Mouse (Mus musculus) T-cell, adult 2 months (primary cell): ENCODE results near the gene Clpb.
"Not testable (repeated sequence)": the region's sequence is repeated elsewhere in the genome, so short reads cannot be mapped to it uniquely, and the experiment has no call there.

Experiments
- DNase-seq: peaks from one replicate; pipeline ENCODE4 v3.0.0; 2022; ENCODE audit warnings: low spot score

Clpb gene

DNA sequence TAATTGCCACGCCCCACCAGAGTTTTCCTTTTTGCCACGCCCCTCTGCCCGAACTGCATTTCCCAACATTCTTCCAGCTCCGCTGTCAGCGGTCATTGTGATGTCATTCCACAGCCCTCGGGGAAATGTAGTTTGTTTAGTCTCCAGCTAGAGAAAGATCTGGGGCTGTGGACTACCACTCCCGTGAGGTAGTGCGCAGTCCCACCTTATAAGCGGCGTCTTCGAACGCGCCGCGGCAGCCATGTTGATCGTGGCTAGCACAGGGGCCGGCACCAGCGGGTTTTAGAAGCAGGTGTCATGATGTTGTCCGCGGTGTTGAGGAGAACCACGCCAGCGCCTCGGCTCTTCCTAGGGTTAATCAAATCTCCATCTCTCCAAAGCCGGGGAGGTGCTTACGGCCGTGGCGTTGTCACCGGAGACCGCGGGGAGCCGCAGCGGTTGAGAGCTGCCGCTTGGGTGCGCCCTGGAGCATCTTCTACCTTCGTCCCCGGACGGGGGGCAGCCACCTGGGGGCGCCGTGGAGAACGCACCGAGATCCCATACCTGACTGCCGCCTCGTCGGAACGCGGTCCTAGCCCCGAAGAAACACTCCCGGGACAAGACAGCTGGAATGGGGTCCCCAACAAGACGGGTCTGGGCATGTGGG is at the start of gene Clpb:
TSS of gene Clpb (plus strand) at position 120 of the 646 bp plus-strand sequence.
- DNase-seq = peak; percentile 89

DNA sequence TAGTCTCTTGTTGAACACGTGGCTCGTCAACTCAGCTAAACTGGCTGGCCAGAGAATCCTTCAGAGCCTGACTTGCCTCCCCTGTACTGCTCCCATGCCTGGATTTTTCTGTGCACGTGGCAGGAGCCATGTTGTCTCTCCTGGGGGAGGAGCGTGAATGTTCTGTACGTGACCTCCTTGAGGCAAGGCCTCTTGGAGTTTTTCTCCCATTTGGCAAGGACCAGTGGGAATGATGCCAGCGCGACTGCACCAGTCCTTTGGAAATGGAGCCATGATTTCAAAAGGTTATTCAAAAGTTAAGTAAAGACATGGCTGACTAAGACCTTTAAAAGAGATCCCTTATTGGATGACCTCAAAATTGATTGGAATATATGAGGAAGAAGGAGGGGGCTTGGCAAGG is 48.0 kb upstream of the Clpb start:
- DNase-seq = no peak

DNA sequence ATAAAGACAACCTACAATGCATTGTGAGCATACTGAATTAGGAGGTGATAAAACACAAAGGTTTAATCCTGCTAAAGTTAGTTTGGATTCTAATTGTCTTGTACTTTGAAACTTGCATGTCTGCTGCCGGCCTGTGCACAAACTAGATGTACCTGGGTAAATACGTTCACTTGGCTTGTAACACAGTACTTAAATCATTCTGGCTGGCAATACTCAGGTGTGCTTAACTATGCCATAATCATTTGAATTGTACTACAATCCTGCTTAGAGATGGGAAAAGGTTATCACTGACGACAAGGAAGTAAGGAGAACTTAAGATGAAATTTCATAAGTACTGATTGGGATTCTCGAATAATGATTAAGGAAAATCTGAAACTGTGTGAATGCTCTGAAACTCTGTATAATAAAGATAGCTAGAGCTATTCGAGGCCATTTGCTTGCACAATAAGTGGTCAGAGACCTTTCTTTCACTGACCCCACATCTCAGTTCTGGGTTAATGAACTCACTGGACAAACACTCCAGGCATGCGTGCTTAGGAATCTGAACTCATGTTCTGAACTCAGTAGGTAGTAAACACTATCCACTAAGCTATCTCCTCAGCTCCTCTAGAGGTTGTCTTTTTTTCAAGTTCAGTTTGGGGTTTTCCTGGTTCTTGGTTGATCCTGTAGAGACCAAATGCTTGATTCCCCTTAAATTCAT is 47.1 kb upstream of the Clpb start:
- no peak for DNase-seq

DNA sequence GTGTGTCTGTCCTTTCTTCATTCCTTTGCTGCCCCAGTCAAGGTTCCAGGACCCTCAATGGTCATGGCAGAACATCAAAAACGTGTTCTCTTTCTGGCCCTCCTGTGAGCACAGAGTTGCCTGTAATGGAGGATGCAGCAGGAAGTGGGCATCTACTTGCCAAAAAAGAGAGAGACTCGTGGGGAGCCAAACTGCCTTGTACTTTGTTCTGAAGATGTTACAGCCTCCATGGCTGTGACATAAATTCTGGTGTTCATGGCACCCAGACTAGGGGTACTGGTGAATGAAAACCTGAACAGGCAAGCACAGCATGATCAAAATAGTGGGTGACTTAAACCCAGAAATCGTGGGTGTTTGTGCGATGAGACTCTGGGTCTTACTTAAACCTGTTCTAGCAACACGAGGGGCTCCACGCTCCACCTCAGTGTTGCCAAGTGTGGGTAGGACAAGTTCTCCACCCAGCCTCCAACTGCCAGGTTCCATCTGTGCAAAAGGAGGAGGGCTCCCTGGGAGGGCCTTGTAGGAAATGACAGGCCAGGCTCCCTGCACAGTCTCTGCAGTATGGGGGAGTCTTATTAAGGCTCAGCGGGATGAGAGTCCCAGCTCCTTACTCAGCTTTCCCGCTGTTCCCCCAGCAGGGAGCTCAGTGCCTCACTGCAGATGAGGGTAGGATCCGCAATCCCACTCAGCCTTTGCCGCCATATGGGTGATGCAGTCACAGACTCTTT is 45.8 kb upstream of the Clpb start:
- peak; percentile 45 for DNase-seq

DNA sequence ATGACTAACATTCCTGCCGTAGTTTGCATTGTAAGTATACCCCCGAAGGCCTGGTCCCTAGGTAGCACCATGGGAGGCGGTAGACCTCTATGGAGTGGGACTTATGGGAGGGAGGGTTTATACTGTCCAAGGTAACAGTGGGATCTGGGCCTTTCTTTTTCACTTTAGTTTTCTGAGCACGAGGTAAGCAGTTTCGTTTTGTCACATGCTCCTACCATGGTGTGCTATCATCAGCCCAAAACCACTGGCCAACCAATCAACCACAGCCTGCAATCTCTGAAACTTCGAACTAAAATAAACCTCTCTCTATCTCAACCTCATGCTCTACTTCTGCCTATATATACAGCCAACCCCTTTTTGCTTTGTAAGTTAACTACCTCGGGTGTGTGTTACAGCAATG is 45.2 kb upstream of the Clpb start:
- DNase-seq = no peak

DNA sequence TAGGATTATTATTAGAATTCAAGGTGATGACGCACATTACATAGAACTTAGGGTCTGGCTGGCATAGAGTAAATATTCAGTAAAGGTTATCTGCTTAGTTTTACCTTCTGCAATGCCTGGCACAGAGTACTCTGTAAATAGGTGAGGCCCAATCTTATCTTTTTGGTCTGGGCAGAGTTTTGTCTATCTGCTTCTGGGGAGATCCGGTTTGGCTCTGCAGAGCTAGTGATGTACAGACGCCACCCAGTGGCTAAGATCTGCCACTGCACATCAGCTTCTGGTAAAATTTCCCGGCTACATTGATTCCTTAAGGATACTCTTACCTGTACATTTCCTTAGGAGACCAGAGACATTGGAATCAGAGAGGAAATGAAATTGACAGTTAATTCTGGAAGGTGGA is 43.1 kb upstream of the Clpb start:
- peak; percentile 52 for DNase-seq

DNA sequence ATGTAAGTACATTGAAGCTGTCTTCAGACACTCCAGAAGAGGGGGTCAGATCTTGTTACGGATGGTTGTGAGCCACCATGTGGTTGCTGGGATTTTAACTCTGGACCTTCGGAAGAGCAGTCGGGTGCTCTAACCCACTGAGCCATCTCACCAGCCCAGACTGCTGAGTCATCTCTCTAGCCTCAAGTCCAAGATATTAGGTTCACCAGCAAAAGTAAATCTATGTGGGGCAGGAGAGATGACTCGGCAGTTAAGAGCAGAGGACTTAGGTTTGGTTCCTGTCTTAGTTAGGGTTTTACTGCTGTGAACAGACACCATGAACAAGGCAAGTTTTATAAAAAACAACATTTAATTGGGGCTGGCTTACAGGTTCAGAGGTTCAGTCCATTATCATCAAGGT is 41.6 kb upstream of the Clpb start:
- DNase-seq = not testable (repeated sequence)

DNA sequence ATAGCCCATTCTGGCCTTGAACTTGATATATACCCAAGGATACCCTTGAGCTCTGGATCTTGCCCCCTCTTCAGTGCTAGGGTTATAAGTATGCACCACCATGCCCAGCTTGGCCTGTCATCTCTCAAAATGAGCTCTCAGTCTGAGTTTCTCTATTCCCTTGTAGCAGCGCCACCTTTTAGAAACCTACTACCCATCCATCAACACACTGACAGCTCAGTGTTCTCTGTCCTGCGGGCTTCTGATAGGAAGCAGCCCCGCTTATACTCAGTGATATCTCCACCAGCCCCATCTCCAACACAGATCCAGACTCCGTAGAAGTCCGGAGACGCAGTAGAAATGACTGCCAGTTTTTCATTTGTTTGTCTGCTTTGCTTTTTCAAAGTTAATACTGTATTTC is 39.1 kb upstream of the Clpb start:
- no peak for DNase-seq

DNA sequence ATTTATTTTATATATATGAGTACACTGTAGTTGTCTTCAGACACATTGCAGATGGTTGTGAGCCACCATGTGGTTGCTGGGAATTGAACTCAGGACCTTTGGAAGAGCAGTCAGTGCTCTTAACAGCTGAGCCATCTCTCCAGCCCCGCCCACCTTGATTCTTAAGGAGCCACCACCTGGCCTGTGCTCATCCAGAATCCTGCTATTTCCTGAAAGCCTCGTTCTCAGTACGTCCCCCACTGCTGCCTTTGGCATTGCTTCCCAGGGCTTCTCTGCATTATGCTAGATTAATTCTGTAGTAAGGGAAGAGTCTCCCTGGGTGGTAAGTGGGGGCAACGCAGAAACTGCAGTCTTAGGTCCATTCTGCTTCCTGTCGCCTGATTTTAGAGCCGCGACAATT is 36.3 kb upstream of the Clpb start:
- not testable (repeated sequence) for DNase-seq

DNA sequence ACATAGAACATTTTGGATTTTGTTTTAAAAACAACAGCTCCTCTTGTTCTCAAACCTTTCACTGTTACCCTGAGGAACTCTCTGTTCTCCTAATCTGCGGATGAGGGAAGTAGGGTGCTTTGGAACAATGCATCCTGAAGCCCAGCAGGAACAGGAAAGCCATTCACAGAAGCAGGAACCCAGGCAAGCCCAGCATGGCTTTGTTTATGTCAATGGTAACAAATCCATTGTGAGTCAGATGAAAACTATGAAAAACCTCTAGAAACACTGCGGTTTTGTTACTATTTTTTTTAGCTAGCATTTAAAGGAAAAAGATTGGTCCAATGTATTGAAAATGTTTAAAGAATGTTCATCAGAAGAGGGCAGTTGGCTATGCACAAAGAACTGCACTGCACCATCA is 35.0 kb upstream of the Clpb start:
- no peak for DNase-seq

DNA sequence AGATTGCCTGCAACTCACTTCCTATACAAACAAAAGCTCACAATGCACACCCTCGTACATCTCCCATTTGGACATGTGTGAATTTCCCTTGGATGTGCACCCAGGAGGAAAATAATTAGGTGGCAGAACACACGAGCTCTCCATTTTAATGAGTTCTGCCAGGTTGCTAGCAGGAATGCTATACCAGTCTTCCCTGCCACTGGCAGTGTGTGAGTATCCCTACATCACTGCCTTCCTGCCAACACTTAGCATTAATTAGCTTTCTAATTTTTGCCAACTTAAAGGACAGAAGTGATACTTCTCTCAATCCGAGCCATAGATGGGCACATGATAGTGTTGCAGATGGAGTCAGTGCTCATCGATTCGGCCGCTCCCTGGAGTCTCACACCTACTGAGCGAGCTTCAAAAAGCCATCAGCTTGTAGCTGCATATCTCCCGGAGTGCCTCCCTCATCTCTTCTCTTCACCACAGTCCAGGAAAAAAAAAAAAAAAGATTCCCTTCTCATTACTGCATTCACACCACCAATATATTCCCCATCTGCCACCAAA is 29.7 kb upstream of the Clpb start:
- no peak for DNase-seq

DNA sequence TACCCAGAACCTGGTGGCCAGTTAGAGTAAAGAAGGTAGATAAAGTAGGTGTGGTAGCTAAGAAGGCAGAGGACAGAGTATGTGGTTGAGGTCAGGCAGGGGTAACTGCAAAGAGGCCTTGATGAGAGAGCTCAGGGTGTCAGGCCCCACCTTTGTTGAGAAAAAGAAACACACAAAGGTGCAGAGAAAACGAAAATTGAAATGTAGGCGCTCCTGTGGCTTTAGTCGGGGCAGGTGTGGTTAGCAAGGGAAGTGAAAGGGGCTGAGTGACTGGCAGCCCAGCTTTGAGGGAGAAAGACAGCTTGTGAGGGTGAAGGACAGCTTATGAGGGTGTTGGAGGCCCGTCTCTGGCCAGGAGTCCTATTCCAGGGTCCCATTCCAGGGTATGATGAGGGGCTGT is 28.9 kb upstream of the Clpb start:
- DNase-seq = peak; percentile 68

DNA sequence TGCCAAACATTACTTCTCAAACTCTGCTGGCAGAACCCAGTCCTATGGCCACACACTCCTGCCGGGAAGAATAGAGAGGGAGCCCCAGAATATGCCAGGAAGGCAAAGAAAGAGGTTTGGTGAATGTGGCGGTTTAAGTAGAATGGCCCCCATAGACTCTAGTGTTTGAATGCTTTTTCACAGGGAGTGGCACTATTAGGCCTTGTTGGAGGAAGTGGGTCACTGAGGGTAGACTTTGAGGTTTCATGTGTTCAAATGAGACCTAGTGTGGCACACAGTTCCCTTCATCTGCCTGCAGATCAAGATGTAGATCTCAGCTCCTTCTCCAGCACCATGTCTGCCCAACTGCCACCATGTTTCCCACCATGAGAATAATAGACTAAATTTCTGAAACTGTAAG is 27.4 kb upstream of the Clpb start:
- peak; percentile 43 for DNase-seq

DNA sequence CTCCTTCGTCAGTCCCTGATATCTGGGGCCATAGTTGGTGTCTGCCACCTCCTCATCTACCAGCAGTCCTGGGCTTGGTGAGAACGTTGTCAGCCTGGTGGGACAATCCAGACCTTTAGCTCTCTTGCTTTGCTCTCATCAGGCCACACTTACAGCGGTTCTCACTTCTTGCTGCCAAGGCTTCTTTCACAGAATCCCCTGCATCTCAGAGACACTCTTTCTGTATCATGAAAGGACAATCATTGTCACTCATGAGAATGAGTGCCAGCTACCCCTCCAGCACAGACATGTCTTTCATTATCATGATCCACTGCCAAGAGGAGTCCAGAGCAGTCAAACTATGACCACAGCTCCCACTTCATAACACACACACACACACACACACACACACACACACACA is 19.6 kb upstream of the Clpb start:
- no peak for DNase-seq

DNA sequence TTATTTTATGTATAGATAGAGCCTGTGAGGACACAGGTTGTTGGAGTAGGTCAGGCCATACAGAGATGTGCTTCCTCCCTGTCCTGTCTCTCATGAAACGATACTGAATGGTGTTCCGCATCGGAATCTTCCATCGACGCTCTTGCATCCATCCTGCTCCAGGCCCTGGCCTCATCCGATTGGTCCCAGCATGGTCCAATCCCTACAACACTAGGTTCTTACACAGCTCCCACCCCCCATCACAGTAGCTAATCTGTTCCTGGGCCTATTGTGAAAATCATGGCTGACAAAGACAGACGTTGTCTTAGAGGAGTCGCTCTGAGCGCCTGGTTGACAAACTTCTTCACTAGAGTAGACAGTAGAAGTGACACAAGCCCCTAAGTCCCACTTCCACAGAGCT is 13.7 kb upstream of the Clpb start:
- DNase-seq = no peak

DNA sequence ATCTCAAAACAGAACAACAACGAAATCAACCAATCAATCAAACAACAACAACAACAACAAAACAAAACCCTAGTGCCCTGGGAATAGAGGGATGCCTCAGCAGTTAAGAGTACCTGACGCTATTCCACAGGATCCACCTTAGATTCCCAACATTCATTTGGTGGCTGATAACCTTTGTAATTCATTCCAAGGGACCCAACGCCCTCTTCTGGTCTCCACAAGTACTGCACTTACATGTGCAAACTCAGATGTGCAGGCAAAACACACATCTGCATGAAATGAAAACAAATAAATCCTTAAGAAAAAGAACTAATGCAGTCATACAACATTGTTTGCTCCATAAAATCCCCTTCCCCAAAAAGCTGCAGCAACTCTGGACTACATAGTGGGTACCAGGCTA is 12.9 kb upstream of the Clpb start:
- DNase-seq = peak; percentile 18

DNA sequence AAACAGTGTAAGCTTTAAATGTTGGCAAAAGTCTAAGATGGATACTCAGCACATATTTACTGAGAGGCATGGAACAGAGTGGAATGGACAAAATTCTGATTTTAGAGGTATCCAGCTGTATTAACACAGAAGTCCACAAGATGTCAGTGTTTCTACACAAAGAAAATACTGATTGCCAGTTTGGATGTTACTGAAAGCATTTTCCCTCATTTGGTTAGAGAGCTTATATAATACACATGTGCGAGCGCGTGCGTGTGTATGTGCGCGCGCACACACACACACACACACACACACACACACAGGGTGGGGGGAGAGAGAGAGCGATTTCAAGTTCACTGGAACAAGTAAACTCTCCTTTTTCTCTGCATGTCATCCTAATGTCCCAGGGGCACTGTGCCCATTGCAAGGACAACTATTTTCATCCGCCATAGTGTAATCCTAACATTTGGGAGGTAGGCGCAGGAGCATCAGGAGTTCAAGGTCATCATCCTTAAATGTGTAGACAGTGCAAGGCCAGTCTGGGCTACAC is 9.7 kb upstream of the Clpb start:
- DNase-seq = peak; percentile 35

DNA sequence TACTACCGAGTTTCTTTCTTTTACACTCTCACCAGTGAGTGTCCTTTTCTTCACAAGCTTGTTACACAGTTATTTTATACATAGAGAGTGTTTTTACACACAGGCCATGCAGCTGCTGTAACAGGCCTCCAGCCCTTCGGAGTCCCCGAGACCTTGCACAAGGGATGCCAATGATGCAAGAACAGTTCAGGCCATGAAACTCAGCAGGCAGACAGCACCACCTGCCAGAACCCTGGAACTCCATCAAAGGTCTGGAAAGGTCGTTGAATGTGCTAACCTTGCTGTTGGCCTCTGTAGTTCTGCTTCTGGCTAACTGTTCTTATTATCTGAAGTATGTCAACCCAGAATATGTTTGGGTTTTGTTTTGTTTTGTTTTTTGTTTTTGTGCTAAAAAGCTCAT is 8.5 kb upstream of the Clpb start:
- no peak for DNase-seq

DNA sequence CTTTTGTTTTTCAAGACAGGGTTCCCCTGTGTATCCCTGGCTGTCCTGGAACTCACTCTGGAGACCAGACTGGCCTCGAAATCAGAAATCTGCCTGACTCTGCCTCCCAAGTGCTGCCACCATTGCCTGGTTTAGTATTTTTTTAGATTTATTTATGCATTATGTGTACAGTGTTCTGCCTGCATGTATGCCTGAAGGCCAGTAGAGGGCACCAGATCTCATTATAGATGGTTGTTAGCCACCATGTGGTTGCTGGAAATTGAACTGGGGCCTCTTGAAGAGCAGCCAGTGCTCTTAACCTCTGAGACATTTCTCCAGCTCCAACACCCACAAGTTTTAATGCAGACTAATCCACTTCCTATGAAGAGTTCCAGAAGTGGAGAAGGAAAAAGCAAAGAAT is 1.4 kb upstream of the Clpb start:
- peak; percentile 15 for DNase-seq

DNA sequence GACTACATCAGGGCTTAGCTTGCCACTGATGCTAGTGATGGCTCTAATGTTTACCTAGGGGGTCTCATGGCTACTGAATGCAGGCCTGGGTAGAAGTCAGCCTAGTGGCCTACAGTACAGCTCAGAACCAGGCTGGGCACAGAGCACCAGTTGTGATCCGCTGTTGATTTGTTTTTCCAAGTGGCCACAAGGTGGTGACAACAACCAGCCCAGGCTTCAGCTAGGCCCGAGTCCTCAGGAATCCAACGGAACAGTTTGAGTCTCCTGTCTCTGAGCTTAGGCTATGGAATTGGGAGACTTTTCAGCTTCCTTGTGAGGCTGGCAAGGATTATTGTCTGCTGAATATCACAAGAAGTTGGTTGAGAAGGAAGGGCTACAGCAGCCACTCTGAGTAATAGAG is 3.1 kb downstream of the Clpb start:
- no peak for DNase-seq

DNA sequence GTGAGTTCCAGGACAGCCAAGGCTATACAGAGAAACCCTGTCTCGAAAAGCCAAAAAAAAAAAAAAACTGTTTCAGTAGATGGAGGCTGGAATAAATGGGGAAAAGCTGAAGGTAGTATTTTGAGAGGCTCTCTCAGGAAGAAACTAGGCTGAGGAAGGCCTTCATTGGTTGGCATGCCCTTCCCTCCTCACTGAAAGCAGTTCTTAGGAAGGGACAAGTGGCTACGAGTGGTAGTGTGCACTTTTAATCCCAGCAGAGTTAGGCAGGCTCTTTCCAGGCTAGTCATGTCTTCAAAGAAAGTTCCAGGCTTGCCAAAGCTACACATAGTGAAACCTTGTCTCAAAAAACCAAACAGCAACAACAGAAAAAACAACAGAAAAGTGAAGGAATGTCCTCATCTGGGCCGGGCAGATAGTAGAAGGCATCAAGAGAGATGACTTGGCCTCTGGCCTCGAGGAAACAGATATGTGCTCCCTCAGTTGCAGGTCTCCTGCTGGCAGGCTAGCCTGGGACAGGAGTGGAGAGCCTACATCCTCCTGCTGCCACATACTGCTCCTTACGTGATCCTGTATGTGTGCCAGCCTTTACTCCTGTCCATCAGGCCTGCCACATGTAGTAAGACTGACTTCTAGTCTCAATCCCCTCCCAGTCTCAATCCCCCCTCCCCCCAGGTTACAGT is 8.3 kb downstream of the Clpb start:
- DNase-seq = no peak

DNA sequence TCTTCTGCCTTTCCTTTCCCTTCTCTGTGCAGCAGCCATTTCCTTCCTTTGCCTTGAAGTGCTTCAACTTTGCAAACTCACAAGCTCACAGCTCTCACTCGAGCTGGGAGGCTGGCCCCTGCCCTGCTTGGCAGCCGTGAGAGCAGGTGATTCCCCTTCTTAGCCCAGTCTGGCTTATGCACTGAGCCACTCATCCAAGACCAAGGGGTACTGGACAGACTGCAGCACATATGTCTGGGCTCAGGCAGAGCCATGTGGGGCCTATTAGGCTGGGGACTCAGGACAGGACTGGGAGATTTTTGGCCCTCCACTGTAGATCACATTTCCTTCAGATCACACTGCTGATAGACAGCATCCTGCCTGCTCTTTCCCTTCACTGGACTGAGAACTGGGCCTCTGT is 10.1 kb downstream of the Clpb start:
- DNase-seq = peak; percentile 42
